Mouse (Mus musculus) lung, adult 2 months (tissue): ENCODE measurements around the gene Sec24a.

Experiments used
- CTCF ChIP-seq: fragments of 200-500 bp; IDR thresholded peaks from 2 replicates; pipeline ENCODE4 v1.5.1; 2011; ENCODE audit warnings: mild to moderate bottlenecking, low read length, control low read depth; ENCODE audit not compliant: insufficient read depth
- POLR2A ChIP-seq: fragments of 200-500 bp; IDR thresholded peaks from 2 replicates; pipeline ENCODE4 v1.6.1; 2011; ENCODE audit warnings: low read depth, mild to moderate bottlenecking, control low read depth, low read length, borderline replicate concordance; ENCODE audit errors: extremely low read depth

GRCm38 (mm10) chr11:51654891-51655290, 108.5 kb downstream of the Sec24a start:
- TF ChIP-seq CTCF (no peak), POLR2A (no peak)
